Mouse (Mus musculus) bone marrow, adult 2 months (tissue): ENCODE data around the gene Spock3. TPM values are rescaled to one million over a fixed set of nuclear protein-coding genes. Genes with fewer than 3 reads are reported as not detected.

ENCODE experiments used
- H3K27ac ChIP-seq: fragments of 200-500 bp; 2 replicates; pipeline ENCODE4 v1.5.1; 2012; ENCODE audit warnings: low read depth, mild to moderate bottlenecking, control low read depth, inconsistent platforms, low read length; ENCODE audit not compliant: control insufficient read depth, poor library complexity, insufficient read depth
- H3K4me1 ChIP-seq: fragments of 200-500 bp; 2 replicates; pipeline ENCODE4 v1.6.1; 2011; ENCODE audit warnings: low read length; ENCODE audit not compliant: control insufficient read depth, insufficient read depth
- H3K4me3 ChIP-seq: fragments of 200-500 bp; replicated peaks from 2 replicates; pipeline ENCODE3; 2011; ENCODE audit warnings: mild to moderate bottlenecking, low read depth, low read length, control low read depth; ENCODE audit not compliant: control insufficient read depth
- CTCF ChIP-seq: fragments of 200-500 bp; IDR thresholded peaks from 2 replicates; pipeline ENCODE4 v1.5.1; 2011; ENCODE audit warnings: low read length, control low read depth; ENCODE audit not compliant: control insufficient read depth, insufficient read depth
- POLR2A ChIP-seq: fragments of 200-500 bp; IDR thresholded peaks from 2 replicates; pipeline ENCODE4 v1.6.1; 2011; ENCODE audit warnings: low read depth, mild to moderate bottlenecking, control low read depth, low read length, borderline replicate concordance; ENCODE audit not compliant: control insufficient read depth
- WGBS: fragments of 180-500 bp; shearing (Covaris S2); methylation state at CpG from one replicate; pipeline ENCODE4 v1.1.7; 2018; 5-methylcytosine and 5-hydroxymethylcytosine counted together
- polyA plus RNA-seq: library from polyadenylated mRNA; stranded (reverse); fragments of >200 nt; gene quantifications from 2 replicates; pipeline ENCODE4 v1.2.4, GENCODE M21; 2011; ENCODE audit warnings: low replicate concordance; ENCODE audit not compliant: missing spikeins, insufficient read depth, insufficient read length

Gene Spock3
- 1.1 TPM in 1 of 2 replicates, not detected in the other for polyA plus RNA-seq

DNA sequence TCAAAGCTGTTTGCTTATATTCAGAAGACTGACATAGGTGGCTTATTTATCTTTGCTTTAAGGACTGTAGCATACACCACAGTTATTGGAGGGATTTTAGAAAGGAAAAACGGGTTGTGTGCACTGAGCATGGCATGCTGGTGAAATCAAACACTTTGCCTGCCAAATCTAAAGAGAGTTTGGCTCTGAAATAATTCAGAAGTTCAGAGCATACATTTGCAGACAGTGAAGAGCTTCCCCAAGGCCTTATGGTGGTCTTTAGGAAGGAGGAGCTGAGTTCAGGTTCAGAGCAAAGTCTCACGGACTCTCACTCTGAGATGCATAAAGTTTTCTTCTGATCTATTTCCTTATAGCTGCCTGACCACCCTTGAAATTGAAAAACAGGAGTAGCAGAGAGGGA lies at the start of gene Spock3:
TSS of gene Spock3 (plus strand) at position 301 of the 400 bp plus-strand sequence.
- Histone ChIP-seq H3K27ac (no peak within 1 kb of the TSS), H3K4me3 (no peak within 1 kb of the TSS), H3K4me1 (no peaks in the 10 kb centered on the region)
- no peak for TF ChIP-seq POLR2A
- TF ChIP-seq CTCF, result no peak
- WGBS, result 50% methylated on average over 2 of the region's 2 CpGs

DNA sequence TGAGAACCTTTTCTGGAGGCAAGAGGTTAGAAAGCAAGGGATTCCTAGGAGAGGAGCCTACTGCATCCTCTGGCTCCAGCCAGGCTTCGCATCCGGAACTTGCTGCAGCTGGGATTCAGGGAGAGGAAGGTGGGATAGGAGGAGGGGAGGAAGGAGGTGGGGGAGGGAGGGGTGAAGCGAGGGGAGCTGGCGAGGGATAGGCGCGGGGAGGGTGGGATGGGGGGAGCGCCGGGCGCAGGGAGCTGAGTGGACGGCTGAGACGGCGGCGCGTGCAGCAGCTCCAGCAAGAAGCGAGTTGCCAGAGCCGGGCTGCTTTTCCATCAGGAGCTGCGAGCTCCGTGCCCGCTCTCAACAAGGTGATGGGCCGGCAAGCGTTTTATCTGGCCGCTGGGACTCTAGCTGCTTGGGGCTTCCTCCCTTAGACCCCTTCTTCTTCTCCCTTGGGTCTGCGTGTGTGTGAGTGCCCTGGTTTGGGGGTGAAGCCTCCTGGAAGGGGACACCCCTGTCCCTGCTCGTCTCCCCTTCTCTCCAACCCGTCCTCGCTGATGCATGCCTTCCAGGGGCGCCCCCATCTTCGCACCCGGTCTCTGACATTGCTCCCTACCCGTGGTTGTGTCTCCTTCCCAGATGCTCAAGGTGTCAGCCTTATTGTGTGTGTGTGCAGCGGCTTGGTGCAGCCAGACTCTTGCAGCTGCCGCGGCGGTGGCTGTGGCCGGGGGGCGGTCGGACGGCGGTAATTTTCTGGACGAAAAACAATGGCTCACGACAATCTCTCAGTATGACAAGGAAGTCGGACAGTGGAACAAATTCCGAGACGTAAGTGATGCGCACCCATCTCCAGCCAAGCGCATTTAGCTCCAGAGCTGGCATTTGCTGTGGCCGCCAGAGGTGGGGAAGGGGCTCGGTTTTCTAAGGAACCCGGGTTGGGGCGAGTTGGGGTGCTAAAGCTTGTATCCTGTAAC lies 645 bp downstream of the Spock3 start:
- Histone ChIP-seq H3K27ac (no peak overlapping the region), H3K4me1 (no peaks in the 10 kb centered on the region), H3K4me3 (no peak overlapping the region)
- 5% methylated on average over 48 of the region's 50 CpGs for WGBS
- no peak for TF ChIP-seq POLR2A
- TF ChIP-seq CTCF, result no peak

- no peak overlapping the region for H3K4me3 ChIP-seq
- TF ChIP-seq POLR2A, result no peak
- TF ChIP-seq CTCF, result no peak
- H3K4me1 ChIP-seq, result no peaks in the 10 kb centered on the region
- H3K27ac ChIP-seq, result no peak overlapping the region
- 21% methylated on average over 3 of the region's 3 CpGs for WGBS
Measured at GRCm38 (mm10) chr8:62952481-62952880, 1.7 kb downstream of the Spock3 start.

DNA sequence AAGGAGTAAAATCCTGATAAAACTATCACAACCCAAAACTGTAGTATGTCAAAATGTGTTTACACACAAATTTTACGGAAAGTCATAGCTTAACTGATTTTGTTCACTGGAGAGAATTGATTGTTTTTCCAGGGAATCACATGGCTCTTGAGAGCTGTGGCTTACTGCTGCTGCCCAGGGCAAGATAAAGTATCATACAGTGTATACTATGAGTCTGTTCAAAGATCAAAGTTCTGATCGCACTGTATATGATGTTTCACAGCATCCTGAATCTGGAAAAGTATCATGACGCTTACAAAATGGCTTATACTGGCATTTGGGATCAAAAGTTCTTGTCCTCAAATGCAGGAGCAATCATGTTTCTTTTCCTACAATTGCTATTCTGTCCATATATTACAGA lies 11.8 kb downstream of the Spock3 start:
- Histone ChIP-seq H3K27ac (no peak overlapping the region), H3K4me3 (no peak overlapping the region), H3K4me1 (no peaks in the 10 kb centered on the region)
- no peak for TF ChIP-seq CTCF
- TF ChIP-seq POLR2A, result no peak
- WGBS, result 78% methylated on average over 3 of the region's 3 CpGs

DNA sequence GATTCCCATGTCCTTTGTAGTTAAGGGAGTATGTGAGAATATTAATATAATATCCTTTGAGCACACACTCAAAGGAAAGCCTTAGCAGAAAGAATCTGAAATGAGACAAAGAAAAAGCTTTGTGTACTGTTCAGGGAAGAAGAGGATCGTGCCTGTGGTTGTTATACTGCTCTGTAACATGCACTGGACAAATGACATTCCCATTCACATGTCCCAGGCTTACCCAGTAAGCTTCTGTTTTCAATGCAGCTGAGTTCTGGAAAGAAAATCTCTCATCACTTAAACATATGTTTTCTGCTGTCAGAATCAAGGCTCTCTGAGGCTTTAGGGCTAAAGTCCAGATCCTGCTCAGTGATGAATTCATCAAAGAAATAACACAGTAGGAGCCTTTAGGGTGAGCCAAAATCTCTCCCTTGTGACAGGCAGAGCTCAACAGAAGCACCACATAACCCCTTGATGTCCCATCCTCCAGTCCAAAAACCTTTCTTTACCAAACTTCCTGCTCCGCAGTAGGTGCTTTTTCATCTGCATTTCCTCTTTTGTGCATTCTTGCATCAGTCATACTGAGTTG lies 19.1 kb downstream of the Spock3 start:
- WGBS, result 65% methylated on average over 2 of the region's 2 CpGs

DNA sequence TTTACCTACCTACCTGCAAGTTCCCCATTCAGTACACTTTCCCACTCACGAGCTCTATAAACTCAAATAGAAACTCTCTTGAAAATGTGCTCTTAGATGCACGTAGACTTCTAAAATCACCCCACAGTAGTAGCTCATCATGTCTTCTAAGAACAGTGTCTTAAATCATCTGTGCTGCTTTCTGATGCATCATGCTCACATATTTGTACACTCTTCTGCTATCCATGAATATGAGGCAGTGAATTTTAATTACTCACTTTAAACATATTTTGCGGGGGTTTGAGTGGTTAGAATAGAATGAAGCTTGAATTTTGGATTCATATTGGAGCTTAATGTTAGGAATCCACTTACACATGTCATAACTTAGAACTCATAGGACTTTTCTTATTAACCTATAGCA lies 138.2 kb downstream of the Spock3 start:
- no peak for TF ChIP-seq CTCF
- no peak for TF ChIP-seq POLR2A
- Histone ChIP-seq H3K4me3 (no peak overlapping the region), H3K4me1 (no peaks in the 10 kb centered on the region), H3K27ac (no peak overlapping the region)
- WGBS, result 57% methylated on average over 3 of the region's 3 CpGs

More for the DNA sequence above, 19.1 kb downstream of the Spock3 start:
- Histone ChIP-seq H3K27ac (no peak overlapping the region), H3K4me1 (no peaks in the 10 kb centered on the region), H3K4me3 (no peak overlapping the region)
- no peak for TF ChIP-seq POLR2A
- TF ChIP-seq CTCF, result no peak

DNA sequence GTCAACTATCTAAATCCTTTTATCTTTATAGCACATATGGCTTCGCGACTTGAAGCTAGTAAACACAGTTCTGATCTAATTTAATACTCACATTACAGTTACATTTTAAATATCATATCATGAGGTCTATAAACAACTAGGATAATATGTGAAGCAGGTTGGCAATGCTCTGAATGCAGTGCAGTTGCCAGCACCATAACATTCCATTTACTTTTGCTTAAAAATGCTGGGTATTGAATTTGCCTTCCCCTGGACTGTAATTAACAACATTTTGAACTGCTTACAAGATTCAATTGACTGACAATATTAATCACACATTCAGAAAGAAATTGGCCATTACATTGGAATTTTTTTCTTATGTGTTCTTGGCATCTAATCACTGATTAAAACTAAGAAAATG lies 147.4 kb downstream of the Spock3 start:
- no peaks in the 10 kb centered on the region for H3K4me1 ChIP-seq
- WGBS, result 80% methylated on average over 2 of the region's 2 CpGs
- TF ChIP-seq POLR2A (no peak), CTCF (no peak)
- no peak overlapping the region for H3K27ac ChIP-seq
- no peak overlapping the region for H3K4me3 ChIP-seq

DNA sequence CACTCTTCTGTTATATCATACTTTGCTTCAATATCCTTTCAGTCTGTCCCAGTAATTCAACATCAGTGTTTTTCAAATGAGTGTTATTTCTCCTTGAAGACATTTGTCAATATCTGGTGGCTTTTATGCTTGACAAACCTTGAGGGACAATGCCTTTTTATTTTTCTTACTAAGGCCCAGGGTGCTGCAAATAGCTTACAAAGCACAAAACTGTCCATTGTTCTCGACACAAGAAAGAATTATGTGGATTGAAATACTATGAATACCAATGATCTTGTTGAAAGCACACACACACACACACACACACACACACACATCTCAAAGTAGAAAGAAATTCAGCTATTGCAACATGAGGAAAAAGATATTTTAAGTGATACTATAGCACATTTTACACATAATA lies 159.0 kb downstream of the Spock3 start:
- WGBS, result 58% methylated on average over 1 of the region's 1 CpGs
- no peak for TF ChIP-seq POLR2A
- TF ChIP-seq CTCF, result no peak
- H3K27ac ChIP-seq, result no peak overlapping the region

DNA sequence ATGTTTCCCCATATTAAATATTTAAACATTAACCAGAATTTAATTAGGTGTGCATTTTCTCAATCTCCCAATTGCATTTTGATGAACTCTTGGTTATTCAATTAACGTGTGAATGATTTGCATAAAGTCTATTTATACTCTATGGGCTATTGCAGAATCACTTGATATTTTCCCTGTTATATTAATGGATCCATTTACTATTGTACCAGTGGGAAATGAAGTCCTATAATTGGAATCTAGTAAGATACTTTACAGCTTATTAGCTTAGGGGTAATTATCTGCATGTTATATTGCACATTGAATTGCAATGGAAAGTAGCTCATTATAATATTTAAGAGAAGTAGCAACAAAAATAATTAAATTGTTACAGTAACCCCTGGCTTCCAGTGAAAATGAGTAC lies 162.1 kb downstream of the Spock3 start:
- WGBS, result 59% methylated on average over 1 of the region's 1 CpGs
- no peak for TF ChIP-seq POLR2A
- no peak for TF ChIP-seq CTCF
- Histone ChIP-seq H3K4me3 (no peak overlapping the region), H3K27ac (no peak overlapping the region), H3K4me1 (no peaks in the 10 kb centered on the region)

More for the DNA sequence above, 159.0 kb downstream of the Spock3 start:
- Histone ChIP-seq H3K4me3 (no peak overlapping the region), H3K4me1 (no peaks in the 10 kb centered on the region)
